Mouse (Mus musculus) hindbrain, postnatal 0 days (tissue): Measurements from ENCODE around the gene Tgfbr3l. TPM values are rescaled to one million over a fixed set of nuclear protein-coding genes. Genes with fewer than 3 reads are reported as not detected.

Experiments used
- ATAC-seq: fragments of 200-750 bp; cut with Nextera tagmentation; 2 replicates; pipeline ENCODE4 v1.8.0; 2017; ENCODE audit warnings: mild to moderate bottlenecking, moderate TSS enrichment, moderate library complexity
- DNase-seq: peaks from one replicate; pipeline ENCODE4 v3.0.0-alpha.2; 2015; ENCODE audit warnings: low spot score
- H3K27ac ChIP-seq: fragments of 300-500 bp; sonication (generic); 2 replicates; pipeline ENCODE4 v1.5.1; 2014; ENCODE audit warnings: mild to moderate bottlenecking
- H3K27me3 ChIP-seq: fragments of 300-500 bp; sonication (generic); 2 replicates; pipeline ENCODE4 v1.6.1; 2014; ENCODE audit warnings: low read length, mixed read lengths; ENCODE audit not compliant: insufficient read depth
- H3K36me3 ChIP-seq: fragments of 300-500 bp; sonication (generic); 2 replicates; pipeline ENCODE4 v1.6.1; 2014; ENCODE audit warnings: low read length, mixed read lengths; ENCODE audit not compliant: insufficient read depth
- H3K4me1 ChIP-seq: fragments of 300-500 bp; sonication (generic); 2 replicates; pipeline ENCODE4 v1.6.1; 2014; ENCODE audit warnings: antibody characterized with exemption, low read length, mixed read lengths; ENCODE audit not compliant: insufficient read depth
- H3K4me2 ChIP-seq: fragments of 300-500 bp; sonication (generic); 2 replicates; pipeline ENCODE4 v1.6.1; 2014; ENCODE audit warnings: low read depth, mild to moderate bottlenecking, low read length, moderate library complexity, mixed read lengths
- H3K4me3 ChIP-seq: fragments of 300-500 bp; sonication (generic); 2 replicates; pipeline ENCODE4 v1.5.1; 2014; ENCODE audit warnings: low read length
- H3K9ac ChIP-seq: fragments of 300-500 bp; sonication (generic); replicated peaks from 2 replicates; pipeline ENCODE4 v1.6.1; 2014; ENCODE audit warnings: mild to moderate bottlenecking, low read length, moderate library complexity, mixed read lengths
- H3K9me3 ChIP-seq: fragments of 300-500 bp; sonication (generic); 2 replicates; pipeline ENCODE4 v1.6.1; 2016; ENCODE audit warnings: low read length, mixed read lengths
- CTCF ChIP-seq: IDR thresholded peaks from 2 replicates; pipeline ENCODE4 v1.5.1; 2016; ENCODE audit warnings: antibody characterized with exemption, control low read depth, low read depth
- WGBS: fragments of 180-500 bp; shearing (Covaris S2); extraction: QIAGEN DNeasy Blood & Tissue Kit; methylation state at CpG from one replicate; pipeline ENCODE4 v1.1.7; 2014; 5-methylcytosine and 5-hydroxymethylcytosine counted together
- polyA plus RNA-seq: library from polyadenylated mRNA; unstranded; fragments of >200 nt; fragmentation: Nextera tagmentation; extraction: Ambion mirVana; gene quantifications from 2 replicates; pipeline ENCODE4 v1.2.1, GENCODE M21; 2015
- total RNA-seq: library from RNA; depleted of rRNA; stranded (reverse); fragments of >200 nt; gene quantifications from 2 replicates; pipeline ENCODE4 v1.2.3, GENCODE M21; 2014

The Tgfbr3l gene
- total and polyA plus RNA-seq, 2 experiments from 2014 or later, result 3.7 to 15.5 TPM

DNA sequence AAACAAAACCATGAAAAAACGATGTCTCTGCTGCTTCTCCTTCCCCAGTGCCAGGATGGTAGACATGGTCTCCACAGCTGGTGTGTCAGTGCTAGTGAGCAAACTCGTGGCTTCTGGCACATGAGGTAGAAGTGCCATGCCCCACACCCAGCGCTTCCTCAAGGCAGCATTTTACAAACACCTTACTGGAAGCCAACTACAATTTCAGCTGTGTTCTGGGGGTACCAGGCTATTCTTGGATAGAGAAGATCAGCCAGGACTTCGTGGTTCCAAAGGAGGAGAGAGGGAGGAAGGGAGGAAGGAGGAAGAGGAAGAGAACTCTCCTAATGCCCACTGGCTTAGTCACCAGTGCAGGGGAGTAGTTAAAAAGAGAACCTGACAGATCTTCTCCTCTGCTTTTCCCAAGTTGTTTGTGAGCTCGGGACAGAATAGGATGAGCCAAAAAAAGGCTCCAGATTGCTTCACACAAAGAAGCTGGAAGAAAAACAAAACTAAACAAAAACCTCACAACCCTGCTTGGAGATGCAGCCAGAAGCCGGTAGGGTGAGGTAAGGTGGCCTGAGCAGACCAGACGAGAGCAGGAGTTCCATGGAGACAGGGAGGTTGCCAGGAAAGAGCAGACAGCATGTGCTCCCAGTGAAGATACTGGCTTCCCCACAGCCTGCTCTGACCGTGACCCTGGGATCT lies 15.2 kb downstream of the Tgfbr3l start:
- Histone ChIP-seq H3K4me1 (no peaks in the 10 kb centered on the region), H3K27me3 (no peaks in the 10 kb centered on the region), H3K9me3 (no peaks in the 10 kb centered on the region), H3K9ac (no peak overlapping the region), H3K27ac (no peak overlapping the region), H3K36me3 (peaks cover 60% of the 10 kb centered on the region), H3K4me2 (no peak overlapping the region), H3K4me3 (no peak overlapping the region)
- no peak for TF ChIP-seq CTCF
- ATAC-seq, result no peak
- DNase-seq, result no peak
- 84% methylated on average over 8 of the region's 8 CpGs for WGBS

DNA sequence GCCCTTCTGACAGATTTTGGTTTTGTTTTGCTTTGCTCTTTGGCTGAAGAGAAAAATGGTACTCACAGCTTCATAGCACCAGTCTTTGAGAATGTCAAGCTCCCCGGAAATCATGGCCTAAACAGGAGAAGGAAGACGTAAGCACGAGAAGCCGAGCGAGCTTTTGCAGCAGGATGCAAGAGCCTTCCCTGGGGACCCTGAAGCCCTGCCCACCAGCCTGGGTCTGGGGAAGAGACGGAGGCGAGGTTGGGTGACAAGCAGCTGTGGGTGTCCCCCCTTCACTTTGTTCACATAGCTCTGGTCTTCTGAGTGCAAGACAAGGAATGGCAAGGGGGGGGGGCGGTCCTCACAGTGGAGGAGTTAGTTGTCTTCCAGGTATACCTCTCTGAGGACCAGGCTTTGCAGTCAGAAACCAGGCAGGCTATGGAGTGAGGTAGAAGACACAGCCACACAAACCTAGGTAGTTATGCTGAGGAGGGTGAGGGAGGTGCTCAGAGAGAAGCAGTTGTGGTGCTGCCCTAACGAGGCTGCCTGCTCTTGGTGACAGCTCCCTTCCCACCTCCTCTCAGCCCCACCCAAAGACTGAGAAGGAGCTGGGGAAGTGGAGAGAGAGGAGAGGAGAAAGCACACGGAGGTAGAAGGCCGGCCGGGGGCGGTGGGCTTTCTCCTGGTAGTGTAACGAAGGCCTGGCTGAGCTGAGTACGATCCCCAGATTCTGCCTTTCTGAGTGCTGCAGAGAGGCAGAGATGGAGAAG lies 17.3 kb downstream of the Tgfbr3l start:
- no peaks in the 10 kb centered on the region for H3K4me1 ChIP-seq
- H3K36me3 ChIP-seq, result peaks cover 77% of the 10 kb centered on the region
- no peak overlapping the region for H3K9ac ChIP-seq
- H3K27me3 ChIP-seq, result no peaks in the 10 kb centered on the region
- no peak for DNase-seq
- no peak for ATAC-seq
- no peak for TF ChIP-seq CTCF
- no peak overlapping the region for H3K27ac ChIP-seq
- H3K4me3 ChIP-seq, result no peak overlapping the region
- H3K4me2 ChIP-seq, result no peak overlapping the region
- no peaks in the 10 kb centered on the region for H3K9me3 ChIP-seq
- 91% methylated on average over 15 of the region's 15 CpGs for WGBS

DNA sequence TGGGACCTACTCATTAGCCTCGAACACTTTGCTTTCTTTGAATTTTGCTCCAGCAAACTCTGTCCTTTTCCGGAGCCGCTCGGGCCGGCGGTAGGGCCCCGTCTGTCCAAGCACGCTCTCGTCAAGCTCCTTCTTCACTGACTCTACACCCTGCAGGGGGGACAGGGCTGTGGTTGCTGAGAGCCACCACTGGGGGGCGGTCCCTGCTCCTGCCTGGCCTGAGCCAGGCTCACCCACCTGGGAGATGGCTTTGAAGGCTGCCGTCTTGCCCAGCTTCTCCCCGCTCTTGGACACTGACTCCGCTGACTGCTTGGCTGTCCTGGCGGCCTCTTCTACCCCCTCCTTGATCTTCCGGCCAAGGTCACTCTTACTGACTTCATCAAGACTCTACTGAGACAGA lies 19.6 kb downstream of the Tgfbr3l start:
- peak; percentile 39; the same call in 1 of the 2 replicates for ATAC-seq
- no peaks in the 10 kb centered on the region for H3K9me3 ChIP-seq
- peaks cover 63% of the 10 kb centered on the region for H3K36me3 ChIP-seq
- no peaks in the 10 kb centered on the region for H3K4me1 ChIP-seq
- no peak overlapping the region for H3K9ac ChIP-seq
- no peaks in the 10 kb centered on the region for H3K27me3 ChIP-seq
- H3K4me3 ChIP-seq, result no peak overlapping the region
- peak; percentile 31 for DNase-seq
- WGBS, result 73% methylated on average over 15 of the region's 15 CpGs
- no peak overlapping the region for H3K4me2 ChIP-seq
- peak; percentile 61; the same call in 1 of the 2 replicates for TF ChIP-seq CTCF
- H3K27ac ChIP-seq, result no peak overlapping the region

DNA sequence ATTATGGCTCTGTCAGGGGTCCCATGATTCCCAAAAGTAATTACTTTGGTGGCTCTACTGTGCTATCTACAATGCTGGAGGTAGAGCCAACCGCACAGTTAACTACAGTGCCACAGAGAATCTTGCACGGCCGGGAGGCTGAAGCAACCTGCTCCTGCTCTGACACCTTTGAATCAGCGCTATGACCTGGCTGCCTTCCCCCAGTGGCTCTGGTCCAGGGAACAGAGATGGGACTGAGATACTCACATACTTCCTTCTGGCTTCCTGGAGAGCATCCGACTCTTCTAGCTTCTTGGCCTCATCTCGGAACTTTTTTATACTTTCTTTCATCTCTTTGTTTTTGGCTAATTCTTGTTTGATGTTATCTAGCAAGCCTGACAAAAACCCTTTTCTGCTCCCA lies 21.6 kb downstream of the Tgfbr3l start:
- H3K4me1 ChIP-seq, result 0 out of 2 replicates have a peak, but pooled peaks cover under 1% of the 10 kb centered on the region
- peaks cover 62% of the 10 kb centered on the region for H3K36me3 ChIP-seq
- TF ChIP-seq CTCF, result no peak
- H3K9me3 ChIP-seq, result no peaks in the 10 kb centered on the region
- ATAC-seq (no peak), DNase-seq (no peak)
- H3K4me2 ChIP-seq, result no peak overlapping the region
- no peak overlapping the region for H3K9ac ChIP-seq
- H3K27ac ChIP-seq, result no peak overlapping the region
- no peak overlapping the region for H3K4me3 ChIP-seq
- 90% methylated on average over 6 of the region's 6 CpGs for WGBS
- H3K27me3 ChIP-seq, result no peaks in the 10 kb centered on the region

DNA sequence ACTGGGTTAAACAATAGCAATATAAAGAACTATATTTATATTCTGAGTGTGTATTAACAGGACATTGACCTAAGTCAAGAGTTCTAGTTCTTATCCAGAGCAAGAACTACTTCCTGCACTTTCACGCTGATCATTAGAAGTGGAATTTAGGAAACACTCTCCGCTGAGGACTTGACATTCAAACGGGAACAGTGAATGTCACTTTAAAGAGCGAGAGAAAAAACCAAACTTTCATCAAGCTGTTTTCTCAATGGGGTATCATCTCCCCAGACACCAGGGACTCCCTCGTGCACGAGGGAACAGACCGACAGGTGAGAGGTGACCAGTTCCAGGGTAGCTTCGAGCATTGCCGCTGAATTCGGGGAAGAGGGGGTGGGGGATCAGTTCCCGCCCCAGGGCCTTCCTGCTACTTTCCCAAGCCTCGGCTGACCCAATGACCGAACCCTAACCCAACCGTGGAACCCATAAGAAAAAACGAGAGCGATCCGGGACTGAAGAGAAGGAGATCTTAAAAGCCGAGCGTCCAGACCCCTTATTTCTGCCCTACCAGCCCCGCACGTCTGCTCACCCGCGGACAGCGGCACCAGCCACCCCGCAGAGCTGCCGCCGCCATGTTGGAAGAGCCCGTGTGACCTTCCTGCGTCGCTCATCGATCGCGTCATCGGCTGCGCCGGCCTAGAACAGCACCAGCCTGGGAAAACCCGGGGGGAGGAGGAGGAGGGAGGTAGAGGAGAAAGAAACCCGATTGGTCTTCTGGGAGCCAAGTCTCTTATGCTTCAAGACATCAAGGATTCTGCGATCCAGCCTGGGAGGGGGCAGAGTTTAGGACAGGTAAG lies 27.5 kb downstream of the Tgfbr3l start, which contains the start of gene Timm44:
Gene Timm44, minus strand, starts transcription at position 639 of the 836 bp plus-strand sequence.
- H3K9me3 ChIP-seq, result no peaks in the 10 kb centered on the region
- peak; percentile 98 for ATAC-seq
- H3K36me3 ChIP-seq, result peaks cover 15% of the 10 kb centered on the region; the same call in 1 of the 2 replicates
- peak within 1 kb of the TSS; percentile 59 for H3K4me3 ChIP-seq
- peak; percentile 99 for DNase-seq
- H3K4me2 ChIP-seq, result peak within 1 kb of the TSS; percentile 89
- H3K9ac ChIP-seq, result peak within 1 kb of the TSS; percentile 70
- peak within 1 kb of the TSS; percentile 76 for H3K27ac ChIP-seq
- TF ChIP-seq CTCF, result no peak
- H3K4me1 ChIP-seq, result peaks cover 6% of the 10 kb centered on the region; the same call in 1 of the 2 replicates
- WGBS, result 1% methylated on average over 39 of the region's 39 CpGs
- no peaks in the 10 kb centered on the region for H3K27me3 ChIP-seq

DNA sequence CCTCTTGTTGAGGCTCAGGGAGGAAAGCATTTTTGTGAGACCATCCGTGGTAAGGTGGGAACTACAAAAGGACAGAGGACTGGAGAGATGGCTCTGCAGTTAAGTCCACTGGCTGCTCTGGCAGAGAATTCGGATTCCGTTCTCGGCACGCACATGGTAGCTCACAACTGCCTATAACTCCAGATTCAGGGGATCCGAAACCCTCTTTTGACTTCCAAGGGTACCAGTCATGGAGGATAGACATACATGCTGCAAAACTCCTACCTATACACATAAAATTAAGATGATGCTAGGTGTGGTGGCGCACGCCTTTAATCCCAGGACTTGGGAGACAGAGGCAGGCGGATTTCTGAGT lies 28.1 kb downstream of the Tgfbr3l start:
- Histone ChIP-seq H3K4me2 (peak overlapping the region; percentile 89), H3K36me3 (peaks cover 15% of the 10 kb centered on the region; the same call in 1 of the 2 replicates), H3K27ac (peak overlapping the region; percentile 76), H3K9ac (peak overlapping the region; percentile 70), H3K27me3 (no peaks in the 10 kb centered on the region), H3K4me1 (peaks cover 6% of the 10 kb centered on the region; the same call in 1 of the 2 replicates), H3K4me3 (peak overlapping the region; percentile 59), H3K9me3 (no peaks in the 10 kb centered on the region)
- no peak for DNase-seq
- ATAC-seq, result no peak
- TF ChIP-seq CTCF, result no peak
- 26% methylated on average over 9 of the region's 9 CpGs for WGBS
